Mouse (Mus musculus): Measurements from ENCODE around the gene Ppfibp1.

GRCm38 (mm10) chr6:146884851-146885250 lies 3.4 kb upstream of the Ppfibp1 start:
- TF ChIP-seq GATA1 (IDR thresholded peaks at IDR 0.05; ENCODE audit: borderline replicate concordance, low read length) (no peak), FLI1 (IDR thresholded peaks at IDR 0.05; ENCODE audit: low read length) (no peak)
